Mouse (Mus musculus) hindbrain, postnatal 0 days (tissue): Measurements from ENCODE around the gene Gm20931. TPM values are rescaled to one million over a fixed set of nuclear protein-coding genes. Genes with fewer than 3 reads are reported as not detected.
"Not testable (repeated sequence)": the region's sequence is repeated elsewhere in the genome, so short reads cannot be mapped to it uniquely, and the experiment has no call there.

Experiments used
- ATAC-seq: fragments of 200-750 bp; cut with Nextera tagmentation; 2 replicates; pipeline ENCODE4 v1.8.0; 2017; ENCODE audit warnings: mild to moderate bottlenecking, moderate TSS enrichment, moderate library complexity
- DNase-seq: peaks from one replicate; pipeline ENCODE4 v3.0.0-alpha.2; 2015; ENCODE audit warnings: low spot score
- H3K27ac ChIP-seq: fragments of 300-500 bp; sonication (generic); 2 replicates; pipeline ENCODE4 v1.5.1; 2014; ENCODE audit warnings: mild to moderate bottlenecking
- H3K27me3 ChIP-seq: fragments of 300-500 bp; sonication (generic); 2 replicates; pipeline ENCODE4 v1.6.1; 2014; ENCODE audit warnings: low read length, mixed read lengths; ENCODE audit not compliant: insufficient read depth
- H3K36me3 ChIP-seq: fragments of 300-500 bp; sonication (generic); 2 replicates; pipeline ENCODE4 v1.6.1; 2014; ENCODE audit warnings: low read length, mixed read lengths; ENCODE audit not compliant: insufficient read depth
- H3K4me1 ChIP-seq: fragments of 300-500 bp; sonication (generic); 2 replicates; pipeline ENCODE4 v1.6.1; 2014; ENCODE audit warnings: antibody characterized with exemption, low read length, mixed read lengths; ENCODE audit not compliant: insufficient read depth
- H3K4me2 ChIP-seq: fragments of 300-500 bp; sonication (generic); 2 replicates; pipeline ENCODE4 v1.6.1; 2014; ENCODE audit warnings: low read depth, mild to moderate bottlenecking, low read length, moderate library complexity, mixed read lengths
- H3K4me3 ChIP-seq: fragments of 300-500 bp; sonication (generic); 2 replicates; pipeline ENCODE4 v1.5.1; 2014; ENCODE audit warnings: low read length
- H3K9ac ChIP-seq: fragments of 300-500 bp; sonication (generic); replicated peaks from 2 replicates; pipeline ENCODE4 v1.6.1; 2014; ENCODE audit warnings: mild to moderate bottlenecking, low read length, moderate library complexity, mixed read lengths
- H3K9me3 ChIP-seq: fragments of 300-500 bp; sonication (generic); 2 replicates; pipeline ENCODE4 v1.6.1; 2016; ENCODE audit warnings: low read length, mixed read lengths
- WGBS: fragments of 180-500 bp; shearing (Covaris S2); extraction: QIAGEN DNeasy Blood & Tissue Kit; methylation state at CpG from one replicate; pipeline ENCODE4 v1.1.7; 2014; 5-methylcytosine and 5-hydroxymethylcytosine counted together
- polyA plus RNA-seq: library from polyadenylated mRNA; unstranded; fragments of >200 nt; fragmentation: Nextera tagmentation; extraction: Ambion mirVana; gene quantifications from 2 replicates; pipeline ENCODE4 v1.2.1, GENCODE M21; 2015
- total RNA-seq: library from RNA; depleted of rRNA; stranded (reverse); fragments of >200 nt; gene quantifications from 2 replicates; pipeline ENCODE4 v1.2.3, GENCODE M21; 2014; rRNA removed

Gene Gm20931
- total RNA-seq = not detected in 2 replicates
- polyA plus RNA-seq = not detected in 2 replicates

GRCm38 (mm10) chrY:55213420-55213819, at the start of gene Gm20931:
TSS of gene Gm20931 (plus strand) at chrY:55213720.
- not testable (repeated sequence) for H3K4me1 ChIP-seq, H3K9ac ChIP-seq, H3K36me3 ChIP-seq, H3K9me3 ChIP-seq, ATAC-seq, H3K4me3 ChIP-seq, H3K27ac ChIP-seq, H3K4me2 ChIP-seq, DNase-seq, H3K27me3 ChIP-seq
- WGBS = no CpG with 5 or more reads among the region's 6 CpGs
